Mouse (Mus musculus): Measurements from ENCODE around the gene Rccd1.

- TF ChIP-seq CTCF (IDR thresholded peaks at IDR 0.05; ENCODE audit: low read depth) (peak; percentile 86), EP300 (IDR thresholded peaks at IDR 0.05; ENCODE audit: low read depth) (no peak)
Observed at GRCm38 (mm10) chr7:80340793-80341192, 16.5 kb upstream of the Rccd1 start, which contains the start of gene Unc45a.

Data from liver, postnatal 0 days (tissue).